Mouse (Mus musculus) forebrain, embryonic 10.5 days (tissue): ENCODE results near the gene Cdh6. TPM values are rescaled to one million over a fixed set of nuclear protein-coding genes. Genes with fewer than 3 reads are reported as not detected.

Experiments
- DNase-seq: peaks from one replicate; pipeline ENCODE4 v3.0.0-alpha.2; 2017; ENCODE audit warnings: low spot score; ENCODE audit errors: extremely low spot score
- H3K27ac ChIP-seq: fragments of 300-500 bp; sonication (generic); 2 replicates; pipeline ENCODE4 v1.5.1; 2016; ENCODE audit warnings: mild to moderate bottlenecking
- H3K27me3 ChIP-seq: fragments of 300-500 bp; sonication (generic); 2 replicates; pipeline ENCODE4 v1.6.1; 2016; ENCODE audit warnings: mild to moderate bottlenecking; ENCODE audit not compliant: poor library complexity, severe bottlenecking
- H3K36me3 ChIP-seq: fragments of 300-500 bp; sonication (generic); replicated peaks from 2 replicates; pipeline ENCODE4 v1.6.1; 2016; ENCODE audit warnings: mild to moderate bottlenecking, moderate library complexity
- H3K4me1 ChIP-seq: fragments of 300-500 bp; sonication (generic); 2 replicates; pipeline ENCODE4 v1.6.1; 2016
- H3K4me3 ChIP-seq: fragments of 300-500 bp; sonication (generic); 2 replicates; pipeline ENCODE4 v1.5.1; 2016; ENCODE audit warnings: mild to moderate bottlenecking, moderate library complexity
- H3K9me3 ChIP-seq: fragments of 300-500 bp; sonication (generic); 2 replicates; pipeline ENCODE4 v1.6.1; 2016; ENCODE audit warnings: mild to moderate bottlenecking, moderate library complexity
- WGBS: fragments of 180-500 bp; shearing (Covaris S2); methylation state at CpG from one replicate; pipeline ENCODE4 v1.1.7; 2016; 5-methylcytosine and 5-hydroxymethylcytosine counted together
- polyA plus RNA-seq: library from polyadenylated mRNA; unstranded; fragments of >200 nt; fragmentation: Nextera tagmentation; extraction: Ambion mirVana; gene quantifications from 2 replicates; pipeline ENCODE4 v1.2.1, GENCODE M21; 2016

Cdh6 gene
- polyA plus RNA-seq, 1 experiment from 2014 or later = 13.6 TPM

- H3K36me3 ChIP-seq = peaks cover 18% of the 10 kb centered on the region
- no peak overlapping the region for H3K4me3 ChIP-seq
- peaks cover 20% of the 10 kb centered on the region for H3K4me1 ChIP-seq
- no peaks in the 10 kb centered on the region for H3K27me3 ChIP-seq
- no peak overlapping the region for H3K27ac ChIP-seq
- no peak for DNase-seq
- 86% methylated on average over 6 of the region's 6 CpGs for WGBS
- H3K9me3 ChIP-seq = no peaks in the 10 kb centered on the region
Measured at GRCm38 (mm10) chr15:13137166-13137565, 36.3 kb downstream of the Cdh6 start.

- H3K4me1 ChIP-seq = peaks cover 28% of the 10 kb centered on the region
- no peak overlapping the region for H3K4me3 ChIP-seq
- 75% methylated on average over 1 of the region's 1 CpGs for WGBS
- H3K27ac ChIP-seq = no peak overlapping the region
- H3K36me3 ChIP-seq = peaks cover 20% of the 10 kb centered on the region
- H3K27me3 ChIP-seq = no peaks in the 10 kb centered on the region
- no peak for DNase-seq
- H3K9me3 ChIP-seq = no peaks in the 10 kb centered on the region
Measured at GRCm38 (mm10) chr15:13134086-13134485, 39.4 kb downstream of the Cdh6 start.

- Histone ChIP-seq H3K27me3 (no peaks in the 10 kb centered on the region), H3K4me1 (peaks cover 28% of the 10 kb centered on the region), H3K9me3 (no peaks in the 10 kb centered on the region), H3K27ac (no peak overlapping the region), H3K4me3 (no peak overlapping the region), H3K36me3 (peaks cover 17% of the 10 kb centered on the region)
- 92% methylated on average over 8 of the region's 8 CpGs for WGBS
- DNase-seq = no peak
Measured at GRCm38 (mm10) chr15:13133370-13133769, 40.1 kb downstream of the Cdh6 start.

- WGBS = 93% methylated on average over 3 of the region's 3 CpGs
Measured at GRCm38 (mm10) chr15:13132493-13132892, 41.0 kb downstream of the Cdh6 start.

GRCm38 (mm10) chr15:13130246-13130645 is 43.2 kb downstream of the Cdh6 start:
- H3K4me3 ChIP-seq = no peak overlapping the region
- WGBS = 79% methylated on average over 5 of the region's 5 CpGs
- no peak overlapping the region for H3K27ac ChIP-seq
- H3K27me3 ChIP-seq = no peaks in the 10 kb centered on the region
- peaks cover 15% of the 10 kb centered on the region for H3K4me1 ChIP-seq
- no peaks in the 10 kb centered on the region for H3K9me3 ChIP-seq
- no peak for DNase-seq
- H3K36me3 ChIP-seq = peaks cover 17% of the 10 kb centered on the region

More at GRCm38 (mm10) chr15:13132493-13132892, 41.0 kb downstream of the Cdh6 start:
- no peak overlapping the region for H3K27ac ChIP-seq
- H3K36me3 ChIP-seq = peaks cover 17% of the 10 kb centered on the region
- no peak overlapping the region for H3K4me3 ChIP-seq
- H3K27me3 ChIP-seq = no peaks in the 10 kb centered on the region
- H3K4me1 ChIP-seq = peaks cover 26% of the 10 kb centered on the region
- no peak for DNase-seq
- H3K9me3 ChIP-seq = no peaks in the 10 kb centered on the region

GRCm38 (mm10) chr15:13100341-13100740 is 73.1 kb downstream of the Cdh6 start:
- no peaks in the 10 kb centered on the region for H3K9me3 ChIP-seq
- 85% methylated on average over 6 of the region's 6 CpGs for WGBS
- no peak for DNase-seq
- H3K4me3 ChIP-seq = no peak overlapping the region
- 0 out of 2 replicates have a peak, but pooled peaks cover 3% of the 10 kb centered on the region for H3K36me3 ChIP-seq
- H3K4me1 ChIP-seq = peaks cover 16% of the 10 kb centered on the region
- no peaks in the 10 kb centered on the region for H3K27me3 ChIP-seq
- no peak overlapping the region for H3K27ac ChIP-seq

- Histone ChIP-seq H3K9me3 (no peaks in the 10 kb centered on the region), H3K4me3 (no peak overlapping the region), H3K4me1 (peaks cover 21% of the 10 kb centered on the region), H3K27me3 (no peaks in the 10 kb centered on the region), H3K36me3 (0 out of 2 replicates have a peak, but pooled peaks cover 3% of the 10 kb centered on the region), H3K27ac (no peak overlapping the region)
- 90% methylated on average over 6 of the region's 6 CpGs for WGBS
- no peak for DNase-seq
Measured at GRCm38 (mm10) chr15:13097861-13098260, 75.6 kb downstream of the Cdh6 start.

- WGBS = 74% methylated on average over 9 of the region's 9 CpGs
- H3K27me3 ChIP-seq = no peaks in the 10 kb centered on the region
- no peak for DNase-seq
- peaks cover 13% of the 10 kb centered on the region for H3K36me3 ChIP-seq
- no peak overlapping the region for H3K4me3 ChIP-seq
- 0 out of 2 replicates have a peak overlapping the region, but pooled peaks have one; percentile 2 for H3K27ac ChIP-seq
- peaks cover 18% of the 10 kb centered on the region for H3K4me1 ChIP-seq
- no peaks in the 10 kb centered on the region for H3K9me3 ChIP-seq
Measured at GRCm38 (mm10) chr15:13095406-13095805, 78.1 kb downstream of the Cdh6 start.

- Histone ChIP-seq H3K27me3 (no peaks in the 10 kb centered on the region), H3K4me1 (peaks cover 17% of the 10 kb centered on the region), H3K4me3 (no peak overlapping the region), H3K9me3 (no peaks in the 10 kb centered on the region), H3K27ac (no peak overlapping the region), H3K36me3 (peaks cover 13% of the 10 kb centered on the region)
- WGBS = 72% methylated on average over 7 of the region's 7 CpGs
- DNase-seq = no peak
Measured at GRCm38 (mm10) chr15:13094881-13095256, 78.6 kb downstream of the Cdh6 start.

GRCm38 (mm10) chr15:13093954-13094880 is 79.3 kb downstream of the Cdh6 start:
- DNase-seq = no peak

GRCm38 (mm10) chr15:13092064-13092463 is 81.4 kb downstream of the Cdh6 start:
- H3K36me3 ChIP-seq = peaks cover 17% of the 10 kb centered on the region
- no peak overlapping the region for H3K4me3 ChIP-seq
- H3K27ac ChIP-seq = no peak overlapping the region
- WGBS = 87% methylated on average over 13 of the region's 13 CpGs
- H3K9me3 ChIP-seq = no peaks in the 10 kb centered on the region
- no peaks in the 10 kb centered on the region for H3K27me3 ChIP-seq
- no peak for DNase-seq
- peaks cover 23% of the 10 kb centered on the region for H3K4me1 ChIP-seq

More at GRCm38 (mm10) chr15:13093954-13094880, 79.3 kb downstream of the Cdh6 start:
- Histone ChIP-seq H3K27me3 (no peaks in the 10 kb centered on the region), H3K36me3 (peaks cover 13% of the 10 kb centered on the region), H3K9me3 (no peaks in the 10 kb centered on the region), H3K4me3 (no peak overlapping the region), H3K4me1 (peaks cover 23% of the 10 kb centered on the region), H3K27ac (no peak overlapping the region)
- 87% methylated on average over 19 of the region's 19 CpGs for WGBS

- no peaks in the 10 kb centered on the region for H3K9me3 ChIP-seq
- H3K36me3 ChIP-seq = peaks cover 44% of the 10 kb centered on the region
- whole genome bisulfite sequencing = 56% methylated on average over 7 of the region's 7 CpGs
- H3K4me1 ChIP-seq = peaks cover 6% of the 10 kb centered on the region; the same call in 1 of the 2 replicates
- peak; percentile 73 for DNase-seq
- H3K27me3 ChIP-seq = no peaks in the 10 kb centered on the region
- H3K4me3 ChIP-seq = no peak overlapping the region
- no peak overlapping the region for H3K27ac ChIP-seq
Measured at GRCm38 (mm10) chr15:13088504-13089058, 84.9 kb downstream of the Cdh6 start.

GRCm38 (mm10) chr15:13084746-13085145 is 88.7 kb downstream of the Cdh6 start:
- H3K4me1 ChIP-seq = peaks cover 4% of the 10 kb centered on the region; the same call in 1 of the 2 replicates
- H3K27ac ChIP-seq = no peak overlapping the region
- peaks cover 38% of the 10 kb centered on the region for H3K36me3 ChIP-seq
- no peak overlapping the region for H3K4me3 ChIP-seq
- H3K27me3 ChIP-seq = no peaks in the 10 kb centered on the region
- 91% methylated on average over 9 of the region's 9 CpGs for WGBS
- H3K9me3 ChIP-seq = no peaks in the 10 kb centered on the region
- no peak for DNase-seq
